Mouse (Mus musculus) B cell, adult 67 days (primary cell): Measurements from ENCODE around the gene Lats2. TPM values are rescaled to one million over a fixed set of nuclear protein-coding genes. Genes with fewer than 3 reads are reported as not detected.

Experiments
- total RNA-seq, 2 experiments: library from RNA; stranded (reverse); gene quantifications; 4 replicates each; pipeline ENCODE4 v1.2.4; 2023

Gene Lats2
- 10 to 100 TPM; 81.4 to 83.5 TPM for total RNA-seq

GRCm38 (mm10) chr14:57758237-57758636, at the start of gene Lats2:
Lats2 (minus strand) TSS chr14:57758388.

GRCm38 (mm10) chr14:57797991-57798931, 40.1 kb upstream of the Lats2 start, which contains the start of gene Sap18:
Sap18 (plus strand) TSS chr14:57798180.

GRCm38 (mm10) chr14:57746001-57746771, 12.0 kb downstream of the Lats2 start, which contains the start of gene Gm49361:
Gm49361 (minus strand) TSS chr14:57746103.

GRCm38 (mm10) chr14:57664822-57665627, 93.2 kb downstream of the Lats2 start, which contains the start of gene Xpo4:
Xpo4 (minus strand) TSS chr14:57665430.

Other genes starting within 250 kb of the Lats2 start
- not detected for gene Il17d, start 233.6 kb downstream of the Lats2 start, total RNA-seq
- 10 to 100 TPM; 10.3 to 12.1 TPM for gene Eef1akmt1, start 186.8 kb downstream of the Lats2 start, total RNA-seq
- gene Xpo4, start 93.0 kb downstream of the Lats2 start, total RNA-seq, result 10 to 100 TPM; 33.3 to 39.6 TPM
- 1 to 10 TPM in 1 of 2 experiments, not detected in 1; 1.1 TPM for gene Gm49361, start 12.3 kb downstream of the Lats2 start, total RNA-seq
- 100 to 1,000 TPM in 1 of 2 experiments, 10 to 100 TPM in 1; 86.8 to 106 TPM for gene Sap18, start 39.8 kb upstream of the Lats2 start, total RNA-seq
- under 1 TPM; 0.71 to 0.84 TPM for gene Ska3, start 67.8 kb upstream of the Lats2 start, total RNA-seq
- gene Mrpl57, start 67.8 kb upstream of the Lats2 start, total RNA-seq, result 10 to 100 TPM; 43.5 to 53.5 TPM
- gene Zdhhc20, start 131.9 kb upstream of the Lats2 start, total RNA-seq, result 10 to 100 TPM; 59.1 to 68.6 TPM
- gene Micu2, start 240.9 kb upstream of the Lats2 start, total RNA-seq, result 10 to 100 TPM; 46.5 to 46.8 TPM